17 mouse cellular contexts compared by ENCODE assay signal in the genomic region with DNA sequence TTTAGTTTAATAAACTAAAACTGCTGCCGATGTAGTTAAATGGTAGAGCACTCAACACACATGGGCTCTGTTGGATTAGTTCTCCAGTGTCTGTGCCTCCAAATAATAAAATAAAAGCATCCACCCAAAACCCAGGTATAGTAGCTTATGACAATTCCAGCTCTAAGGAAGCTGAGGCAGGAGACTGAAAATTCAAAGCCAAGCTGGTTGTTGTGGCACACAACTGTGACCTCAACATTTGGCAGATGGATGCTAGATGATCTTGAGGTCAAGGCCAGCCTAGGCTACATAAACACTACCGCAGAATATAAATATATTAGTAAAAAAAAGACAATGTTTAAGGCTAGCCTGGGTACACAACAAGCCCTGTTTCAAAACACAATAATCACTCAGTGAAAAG. TPM values are rescaled to one million over a fixed set of nuclear protein-coding genes. Genes with fewer than 3 reads are reported as not detected.
"Had no signal": no experiment of that assay in that cellular context is flagged by ENCODE, and none has a peak within 500 bp of the region (broad histone marks: within the 10 kb centered on the region; RNA-seq: fewer than 3 reads in every experiment).

No protein-coding gene starts in this region.

- DNase-seq: liver, postnatal 0 days; lung, adult 2 months; lung, postnatal 14 days; lung, postnatal 36 days; right cerebral cortex, postnatal 14 days; thymus, adult 2 months; thymus, postnatal 25 days; thymus, postnatal 4 days had no signal

- H3K4me2 ChIP-seq: midbrain, embryonic 11.5 days; midbrain, embryonic 13.5 days; midbrain, embryonic 15.5 days; neural tube, embryonic 12.5 days; stomach, embryonic 15.5 days had no signal

- H3K9ac ChIP-seq: liver, postnatal 0 days; midbrain, embryonic 13.5 days; midbrain, embryonic 15.5 days; neural tube, embryonic 12.5 days; stomach, embryonic 15.5 days had no signal

- ATAC-seq: liver, postnatal 0 days; midbrain, embryonic 13.5 days; midbrain, embryonic 15.5 days had no signal

- H3K4me3 ChIP-seq: megakaryocyte, embryonic 14.5 days; midbrain, embryonic 13.5 days; midbrain, embryonic 15.5 days; neural tube, embryonic 12.5 days; stomach, embryonic 15.5 days had no signal

- H3K36me3 ChIP-seq: midbrain, embryonic 15.5 days had no signal

- H3K27ac ChIP-seq: macrophage; midbrain, embryonic 13.5 days; midbrain, embryonic 15.5 days; neural tube, embryonic 12.5 days; stomach, embryonic 15.5 days; stomach, postnatal 0 days had no signal

- H3K27me3 ChIP-seq: megakaryocyte, embryonic 14.5 days; midbrain, embryonic 13.5 days; midbrain, embryonic 15.5 days; neural tube, embryonic 12.5 days; stomach, embryonic 15.5 days had no signal

- H3K4me1 ChIP-seq: midbrain, embryonic 13.5 days; midbrain, embryonic 15.5 days; neural tube, embryonic 12.5 days; stomach, embryonic 15.5 days had no signal

- H3K9me3 ChIP-seq: megakaryocyte, embryonic 14.5 days; midbrain, embryonic 13.5 days; midbrain, embryonic 15.5 days; neural tube, embryonic 12.5 days; stomach, embryonic 15.5 days had no signal

RNA-seq across cellular contexts. Expression of a gene that starts 35.1 kb away (rescaled TPM):
- polyA plus RNA-seq: lung, adult 2 months; lung, embryonic 16.5 days had no signal
